Mouse (Mus musculus): ENCODE measurements at regions not wholly inside any gene's neighbourhood (a gene's known extent, or its start where the extent isn't known, plus 50 kb on each side); places are given as distances from the start of the nearest gene placed in this dataset.

- TF ChIP-seq POLR2A (IDR thresholded peaks at IDR 0.05; ENCODE audit: insufficient read depth, low read length) (no peak), EP300 (IDR thresholded peaks at IDR 0.05; ENCODE audit: insufficient read depth, low read depth, low read length) (no peak)
These were observed 220.1 kb downstream of the Pik3r1 start for GRCm38 (mm10) chr13:101547887-101548286.

Data from ES-Bruce4 (cell line).